Mouse (Mus musculus): ENCODE measurements around the gene Adh1.

The Adh1 gene

GRCm38 (mm10) chr3:138260721-138261669 lies at the start of gene Adh1:
Gene Adh1, plus strand, starts transcription at chr3:138260991.
- DNase-seq = no peak

- DNase-seq = no peak
Observed at GRCm38 (mm10) chr3:138212431-138212951, 48.3 kb upstream of the Adh1 start.

- DNase-seq = no peak
Observed at GRCm38 (mm10) chr3:138215395-138215989, 45.3 kb upstream of the Adh1 start.

- no peak for DNase-seq
Observed at GRCm38 (mm10) chr3:138216091-138216490, 44.7 kb upstream of the Adh1 start.

- no peak for DNase-seq
Observed at GRCm38 (mm10) chr3:138217631-138218264, 43.0 kb upstream of the Adh1 start, which contains the start of gene Adh7. Gene Adh7, plus strand, starts transcription at chr3:138217760.

- no peak for DNase-seq
Observed at GRCm38 (mm10) chr3:138221116-138221515, 39.7 kb upstream of the Adh1 start.

- DNase-seq = no peak
Observed at GRCm38 (mm10) chr3:138222511-138222910, 38.3 kb upstream of the Adh1 start.

- DNase-seq = peak; percentile 8
Observed at GRCm38 (mm10) chr3:138222952-138223351, 37.8 kb upstream of the Adh1 start.

GRCm38 (mm10) chr3:138224363-138224954 lies 36.3 kb upstream of the Adh1 start:
- DNase-seq = no peak

GRCm38 (mm10) chr3:138225331-138225730 lies 35.5 kb upstream of the Adh1 start:
- no peak for DNase-seq

- no peak for DNase-seq
Observed at GRCm38 (mm10) chr3:138225853-138226252, 34.9 kb upstream of the Adh1 start.

- no peak for DNase-seq
Observed at GRCm38 (mm10) chr3:138226476-138226875, 34.3 kb upstream of the Adh1 start.

- DNase-seq = no peak
Observed at GRCm38 (mm10) chr3:138227082-138227481, 33.7 kb upstream of the Adh1 start.

GRCm38 (mm10) chr3:138227782-138228181 lies 33.0 kb upstream of the Adh1 start:
- no peak for DNase-seq

- no peak for DNase-seq
Observed at GRCm38 (mm10) chr3:138229448-138229847, 31.3 kb upstream of the Adh1 start.

- DNase-seq = no peak
Observed at GRCm38 (mm10) chr3:138230266-138230665, 30.5 kb upstream of the Adh1 start.

- DNase-seq = no peak
Observed at GRCm38 (mm10) chr3:138231531-138231930, 29.3 kb upstream of the Adh1 start.

- no peak for DNase-seq
Observed at GRCm38 (mm10) chr3:138236546-138237163, 24.1 kb upstream of the Adh1 start.

GRCm38 (mm10) chr3:138238046-138238445 lies 22.7 kb upstream of the Adh1 start:
- DNase-seq = no peak

GRCm38 (mm10) chr3:138239461-138239860 lies 21.3 kb upstream of the Adh1 start:
- no peak for DNase-seq

GRCm38 (mm10) chr3:138240411-138240810 lies 20.4 kb upstream of the Adh1 start:
- DNase-seq = no peak

GRCm38 (mm10) chr3:138240942-138241341 lies 19.8 kb upstream of the Adh1 start:
- DNase-seq = no peak

Measured in cerebellum, adult 11-12 months (tissue).